Mouse (Mus musculus) kidney, adult 2 months (tissue): ENCODE measurements at regions not wholly inside any gene's neighbourhood (a gene's known extent, or its start where the extent isn't known, plus 50 kb on each side); places are given as distances from the start of the nearest gene placed in this dataset.

Experiments used
- DNase-seq: peaks from one replicate; pipeline ENCODE4 v3.0.0; 2021
- H3K27ac ChIP-seq: fragments of 200-500 bp; 2 replicates; pipeline ENCODE4 v1.5.1; 2012; ENCODE audit warnings: low read depth, low read length, control low read depth, inconsistent platforms; ENCODE audit not compliant: insufficient read depth
- H3K27me3 ChIP-seq: fragments of 200-500 bp; replicated peaks from 2 replicates; pipeline ENCODE4 v1.6.1; 2012; ENCODE audit warnings: mild to moderate bottlenecking, moderate library complexity, low read length, inconsistent platforms; ENCODE audit not compliant: control insufficient read depth, insufficient read depth
- H3K36me3 ChIP-seq: fragments of 200-500 bp; 2 replicates; pipeline ENCODE4 v1.6.1; 2012; ENCODE audit warnings: mild to moderate bottlenecking, moderate library complexity, low read length, inconsistent platforms; ENCODE audit not compliant: control insufficient read depth, insufficient read depth
- H3K4me1 ChIP-seq: fragments of 200-500 bp; 2 replicates; pipeline ENCODE4 v1.6.1; 2011; ENCODE audit warnings: low read length; ENCODE audit not compliant: control insufficient read depth, insufficient read depth
- H3K4me3 ChIP-seq: fragments of 200-500 bp; 2 replicates; pipeline ENCODE4 v1.5.1; 2011; ENCODE audit warnings: mild to moderate bottlenecking, low read depth, low read length, control low read depth; ENCODE audit not compliant: insufficient read depth
- CTCF ChIP-seq: fragments of 200-500 bp; conservative IDR thresholded peaks from 2 replicates; pipeline ENCODE4 v1.5.1; 2011; ENCODE audit warnings: low read depth, mild to moderate bottlenecking, control low read depth, low read length, moderate library complexity, mixed read lengths; ENCODE audit not compliant: insufficient read depth, insufficient read length
- POLR2A ChIP-seq: fragments of 200-500 bp; IDR thresholded peaks from one replicate; pipeline ENCODE4 v1.6.1; 2011; ENCODE audit warnings: low read depth, low read length, control low read depth
- WGBS: fragments of 180-500 bp; shearing (Covaris S2); methylation state at CpG from one replicate; pipeline ENCODE4 v1.1.7; 2018; 5-methylcytosine and 5-hydroxymethylcytosine counted together

GRCm38 (mm10) chr13:43957046-43957445, 172.5 kb downstream of the Cd83 start:
- Histone ChIP-seq H3K36me3 (no peaks in the 10 kb centered on the region), H3K27me3 (no peaks in the 10 kb centered on the region), H3K4me1 (peaks cover 16% of the 10 kb centered on the region), H3K27ac (no peak overlapping the region), H3K4me3 (no peak overlapping the region)
- 97% methylated on average over 2 of the region's 2 CpGs for WGBS
- DNase-seq = no peak
- TF ChIP-seq POLR2A = no peak
- no peak for TF ChIP-seq CTCF

GRCm38 (mm10) chr13:43959121-43959572, 174.6 kb downstream of the Cd83 start:
- Histone ChIP-seq H3K27ac (no peak overlapping the region), H3K36me3 (no peaks in the 10 kb centered on the region), H3K4me1 (peaks cover 21% of the 10 kb centered on the region), H3K27me3 (no peaks in the 10 kb centered on the region), H3K4me3 (no peak overlapping the region)
- no peak for TF ChIP-seq POLR2A
- TF ChIP-seq CTCF = no peak
- whole genome bisulfite sequencing = 62% methylated on average over 9 of the region's 9 CpGs
- no peak for DNase-seq

DNA sequence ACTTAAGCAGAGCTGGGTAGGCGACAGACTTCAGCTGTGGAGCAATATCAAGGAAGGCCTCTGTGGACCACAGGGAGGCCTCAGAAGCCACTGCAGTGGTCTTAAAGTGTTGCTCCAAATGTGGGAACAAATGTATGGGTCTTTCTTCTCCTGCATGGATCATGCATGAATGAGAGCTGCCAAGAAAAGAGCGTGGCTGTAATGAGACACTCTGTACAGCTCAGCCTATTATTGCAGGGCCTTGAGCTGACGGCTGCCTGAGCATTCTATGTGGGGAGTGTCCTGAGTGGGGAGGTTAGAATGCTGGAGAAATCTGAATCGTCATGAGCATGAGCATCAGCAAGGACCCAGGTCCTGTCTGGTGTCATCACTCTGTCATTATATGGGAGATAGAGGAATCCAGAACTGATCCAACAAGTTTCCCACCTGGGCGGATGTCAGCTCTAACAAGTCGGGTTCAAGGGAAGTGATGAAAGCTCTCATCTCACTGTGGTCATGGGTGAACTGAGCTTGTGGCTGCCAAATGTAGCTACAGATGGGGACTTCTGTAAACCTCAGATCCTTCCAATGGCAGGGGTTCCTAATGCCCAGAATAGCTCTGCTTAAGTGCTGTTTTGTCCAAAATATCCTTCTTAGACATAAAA, 176.6 kb downstream of the Cd83 start:
- peaks cover 9% of the 10 kb centered on the region for H3K4me1 ChIP-seq
- 85% methylated on average over 6 of the region's 6 CpGs for WGBS
- no peak overlapping the region for H3K4me3 ChIP-seq
- H3K27me3 ChIP-seq = no peaks in the 10 kb centered on the region
- H3K27ac ChIP-seq = no peak overlapping the region
- DNase-seq = no peak
- no peaks in the 10 kb centered on the region for H3K36me3 ChIP-seq
- TF ChIP-seq POLR2A (no peak), CTCF (no peak)

GRCm38 (mm10) chr13:43961987-43962386, 177.4 kb downstream of the Cd83 start:
- no peak overlapping the region for H3K4me3 ChIP-seq
- no peaks in the 10 kb centered on the region for H3K27me3 ChIP-seq
- DNase-seq = no peak
- H3K4me1 ChIP-seq = peaks cover 9% of the 10 kb centered on the region; the same call in 1 of the 2 replicates
- WGBS = 89% methylated on average over 3 of the region's 3 CpGs
- H3K27ac ChIP-seq = no peak overlapping the region
- no peaks in the 10 kb centered on the region for H3K36me3 ChIP-seq
- TF ChIP-seq CTCF (no peak), POLR2A (no peak)

DNA sequence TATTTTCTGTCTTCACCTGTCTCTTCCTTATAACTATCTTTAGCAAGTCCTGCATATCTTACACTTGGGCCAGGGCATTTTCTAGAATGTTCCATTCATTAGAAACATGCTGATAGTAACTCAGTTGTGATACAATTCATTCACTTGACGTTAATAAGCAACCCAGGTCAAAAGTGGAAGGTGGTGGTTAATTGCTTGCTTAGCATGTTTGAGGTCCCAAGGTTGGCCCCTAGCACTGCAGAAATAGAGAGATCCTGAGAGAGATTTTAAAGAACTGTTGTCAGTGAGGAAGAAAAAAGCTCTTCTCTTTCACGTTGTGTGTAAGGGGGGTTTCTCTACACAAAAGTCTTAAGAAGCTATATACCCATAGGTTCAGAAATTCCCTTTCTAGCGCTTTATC, 178.7 kb downstream of the Cd83 start:
- WGBS = 54% methylated on average over 3 of the region's 3 CpGs
- TF ChIP-seq CTCF = no peak
- Histone ChIP-seq H3K4me1 (peaks cover 9% of the 10 kb centered on the region; the same call in 1 of the 2 replicates), H3K36me3 (no peaks in the 10 kb centered on the region), H3K4me3 (no peak overlapping the region), H3K27ac (no peak overlapping the region), H3K27me3 (no peaks in the 10 kb centered on the region)
- peak; percentile 78 for DNase-seq

GRCm38 (mm10) chr13:43965256-43965905, 180.8 kb downstream of the Cd83 start:
- peak; percentile 48 for DNase-seq
- H3K27ac ChIP-seq = 0 out of 2 replicates have a peak overlapping the region, but pooled peaks have one; percentile 35
- no peaks in the 10 kb centered on the region for H3K36me3 ChIP-seq
- no peak for TF ChIP-seq POLR2A
- no peak for TF ChIP-seq CTCF
- H3K4me3 ChIP-seq = no peak overlapping the region
- 32% methylated on average over 4 of the region's 4 CpGs for WGBS
- H3K4me1 ChIP-seq = peaks cover 9% of the 10 kb centered on the region; the same call in 1 of the 2 replicates
- H3K27me3 ChIP-seq = no peaks in the 10 kb centered on the region

DNA sequence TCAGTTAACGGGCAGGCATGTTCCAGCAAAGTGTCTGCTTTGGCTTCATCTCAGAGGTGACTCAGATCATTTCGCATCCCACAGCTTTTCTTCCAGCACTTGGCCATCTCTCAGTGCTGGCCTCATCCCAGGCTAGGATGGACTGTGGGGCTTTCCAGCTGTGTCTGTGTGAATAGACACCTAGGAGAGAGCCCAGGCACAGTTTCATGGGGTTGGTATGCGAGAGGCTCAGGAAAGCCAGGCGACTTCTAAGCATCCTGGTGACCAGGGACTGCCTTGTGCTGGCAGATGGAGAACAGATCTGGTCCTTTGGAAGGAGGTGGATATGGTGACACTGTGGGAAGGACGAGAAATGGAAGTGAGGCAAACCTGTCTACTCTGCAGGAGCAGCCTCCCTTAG, 182.9 kb downstream of the Cd83 start:
- WGBS = 94% methylated on average over 5 of the region's 5 CpGs
- no peak overlapping the region for H3K4me3 ChIP-seq
- H3K27me3 ChIP-seq = no peaks in the 10 kb centered on the region
- H3K36me3 ChIP-seq = no peaks in the 10 kb centered on the region
- H3K27ac ChIP-seq = no peak overlapping the region
- DNase-seq = no peak
- TF ChIP-seq POLR2A (no peak), CTCF (no peak)
- peaks cover 9% of the 10 kb centered on the region; the same call in 1 of the 2 replicates for H3K4me1 ChIP-seq

GRCm38 (mm10) chr13:43972906-43973305, 188.3 kb downstream of the Cd83 start:
- no peak for DNase-seq
- Histone ChIP-seq H3K4me1 (no peaks in the 10 kb centered on the region), H3K27ac (no peak overlapping the region), H3K36me3 (no peaks in the 10 kb centered on the region), H3K27me3 (no peaks in the 10 kb centered on the region), H3K4me3 (no peak overlapping the region)
- TF ChIP-seq POLR2A (no peak), CTCF (no peak)
- 93% methylated on average over 2 of the region's 2 CpGs for WGBS
